18 mouse cellular contexts compared by ENCODE assay signal in genomic region chr8:12644341-12644740, GRCm38 (mm10). TPM values are rescaled to one million over a fixed set of nuclear protein-coding genes. Genes with fewer than 3 reads are reported as not detected.
DNase-seq lines count a peak whose midpoint lies in the region; ATAC-seq and TF ChIP-seq lines count a peak whose summit lies in the region.
"Had no signal": no experiment of that assay in that cellular context is flagged by ENCODE, and none has a peak within 500 bp of the region (broad histone marks: within the 10 kb centered on the region; RNA-seq: fewer than 3 reads in every experiment).

No protein-coding gene starts in this region.

- H3K4me1 ChIP-seq in midbrain, embryonic 13.5 days (replicated peaks) = no peaks in the 10 kb centered on the region
- no peaks in the 10 kb centered on the region for H3K4me1 ChIP-seq in midbrain, embryonic 15.5 days
- H3K4me1 ChIP-seq in liver, embryonic 12.5 days = peaks cover 30% of the 10 kb centered on the region
- no peaks in the 10 kb centered on the region; the same call in none of the 2 replicates for H3K4me1 ChIP-seq in liver, embryonic 16.5 days (ENCODE audit: control insufficient read depth, low read depth, low read length)
- no peaks in the 10 kb centered on the region for H3K4me1 ChIP-seq in kidney, embryonic 15.5 days
- H3K4me1 ChIP-seq: embryonic facial prominence, embryonic 13.5 days; forebrain, embryonic 12.5 days; hindbrain, embryonic 15.5 days had no signal

- peaks cover 66% of the 10 kb centered on the region for H3K36me3 ChIP-seq in midbrain, embryonic 13.5 days
- H3K36me3 ChIP-seq in midbrain, embryonic 15.5 days (replicated peaks) = peaks cover 24% of the 10 kb centered on the region
- H3K36me3 ChIP-seq in liver, embryonic 12.5 days = peaks cover 93% of the 10 kb centered on the region
- H3K36me3 ChIP-seq in liver, embryonic 16.5 days (ENCODE audit: control insufficient read depth, insufficient read depth) = peaks cover 28% of the 10 kb centered on the region
- H3K36me3 ChIP-seq in kidney, embryonic 15.5 days = peaks cover 74% of the 10 kb centered on the region

- H3K9me3 ChIP-seq in midbrain, embryonic 13.5 days = no peaks in the 10 kb centered on the region
- no peaks in the 10 kb centered on the region for H3K9me3 ChIP-seq in midbrain, embryonic 15.5 days
- H3K9me3 ChIP-seq in liver, embryonic 12.5 days (replicated peaks) = no peaks in the 10 kb centered on the region
- H3K9me3 ChIP-seq in liver, embryonic 16.5 days (replicated peaks; ENCODE audit: control insufficient read depth, low read length) = no peaks in the 10 kb centered on the region
- no peaks in the 10 kb centered on the region for H3K9me3 ChIP-seq in kidney, embryonic 15.5 days (replicated peaks)
- H3K9me3 ChIP-seq: embryonic facial prominence, embryonic 13.5 days; forebrain, embryonic 12.5 days; heart, embryonic 12.5 days; hindbrain, embryonic 15.5 days had no signal

- H3K4me3 ChIP-seq in midbrain, embryonic 13.5 days (replicated peaks) = no peak overlapping the region
- no peak overlapping the region for H3K4me3 ChIP-seq in midbrain, embryonic 15.5 days
- H3K4me3 ChIP-seq in liver, embryonic 12.5 days = no peak overlapping the region
- H3K4me3 ChIP-seq in liver, embryonic 16.5 days (ENCODE audit: low read depth, low read length) = no peak overlapping the region
- no peak overlapping the region for H3K4me3 ChIP-seq in layer of hippocampus, adult 2 months
- H3K4me3 ChIP-seq in kidney, embryonic 15.5 days (replicated peaks) = no peak overlapping the region
- H3K4me3 ChIP-seq: embryonic facial prominence, embryonic 13.5 days; forebrain, embryonic 12.5 days; heart, embryonic 12.5 days; hindbrain, embryonic 15.5 days had no signal

- 91% methylated on average over 8 of the region's 8 CpGs for WGBS in midbrain, embryonic 13.5 days
- 88% methylated on average over 8 of the region's 8 CpGs for WGBS in midbrain, embryonic 15.5 days
- WGBS in liver, embryonic 12.5 days (ENCODE audit: insufficient replicate concordance) = 30% methylated on average over 8 of the region's 8 CpGs
- 40% methylated on average over 8 of the region's 8 CpGs for WGBS in liver, embryonic 16.5 days (ENCODE audit: insufficient replicate concordance)
- WGBS in kidney, embryonic 15.5 days = 92% methylated on average over 8 of the region's 8 CpGs

- peak overlapping the region; percentile 58; the same call in 1 of the 2 replicates for H3K27ac ChIP-seq in midbrain, embryonic 13.5 days
- H3K27ac ChIP-seq in midbrain, embryonic 15.5 days = no peak overlapping the region
- H3K27ac ChIP-seq in liver, embryonic 12.5 days = peak overlapping the region; percentile 51
- H3K27ac ChIP-seq in liver, embryonic 16.5 days (ENCODE audit: low read length) = no peak overlapping the region
- H3K27ac ChIP-seq in layer of hippocampus, adult 2 months = no peak overlapping the region
- H3K27ac ChIP-seq in kidney, embryonic 15.5 days = no peak overlapping the region
- H3K27ac ChIP-seq: embryonic facial prominence, embryonic 13.5 days; forebrain, embryonic 12.5 days; hindbrain, embryonic 15.5 days had no signal

- H3K4me2 ChIP-seq in midbrain, embryonic 13.5 days (replicated peaks) = no peak overlapping the region
- no peak overlapping the region for H3K4me2 ChIP-seq in midbrain, embryonic 15.5 days
- H3K4me2 ChIP-seq in liver, embryonic 12.5 days = 0 out of 2 replicates have a peak overlapping the region, but pooled peaks have one; percentile 13
- H3K4me2 ChIP-seq in liver, embryonic 16.5 days (ENCODE audit: low read depth, low read length) = no peak overlapping the region
- H3K4me2 ChIP-seq in kidney, embryonic 15.5 days = no peak overlapping the region
- H3K4me2 ChIP-seq: embryonic facial prominence, embryonic 13.5 days; forebrain, embryonic 12.5 days; heart, embryonic 12.5 days; hindbrain, embryonic 15.5 days had no signal

- ATAC-seq in midbrain, embryonic 13.5 days = no peak
- ATAC-seq in midbrain, embryonic 15.5 days (replicated peaks) = no peak
- peak; percentile 82 for ATAC-seq in liver, embryonic 12.5 days
- ATAC-seq in liver, embryonic 16.5 days (ENCODE audit: low read depth) = peak; percentile 65
- no peak for ATAC-seq in kidney, embryonic 15.5 days (replicated peaks; ENCODE audit: low FRiP score)
- ATAC-seq: activated CD4-positive, CD25-positive, alpha-beta regulatory T cell, adult 4 months; Patski had no signal

- H3K27me3 ChIP-seq in midbrain, embryonic 13.5 days = no peaks in the 10 kb centered on the region
- H3K27me3 ChIP-seq in midbrain, embryonic 15.5 days (replicated peaks) = no peaks in the 10 kb centered on the region
- H3K27me3 ChIP-seq in liver, embryonic 12.5 days (replicated peaks) = no peaks in the 10 kb centered on the region
- H3K27me3 ChIP-seq in liver, embryonic 16.5 days (ENCODE audit: control insufficient read depth, insufficient read depth, low read depth, low read length) = no peaks in the 10 kb centered on the region
- H3K27me3 ChIP-seq in kidney, embryonic 15.5 days = no peaks in the 10 kb centered on the region
- H3K27me3 ChIP-seq: embryonic facial prominence, embryonic 13.5 days; forebrain, embryonic 12.5 days; heart, embryonic 12.5 days; hindbrain, embryonic 15.5 days; Patski had no signal

- no peak for TF ChIP-seq CTCF in layer of hippocampus, adult 2 months (conservative IDR thresholded peaks at IDR 0.05)

- H3K9ac ChIP-seq in midbrain, embryonic 13.5 days (replicated peaks) = peak overlapping the region; percentile 14; the same call in 1 of the 2 replicates
- no peak overlapping the region for H3K9ac ChIP-seq in midbrain, embryonic 15.5 days
- no peak overlapping the region for H3K9ac ChIP-seq in liver, embryonic 12.5 days
- no peak overlapping the region for H3K9ac ChIP-seq in liver, embryonic 16.5 days (ENCODE audit: low read depth, low read length)
- H3K9ac ChIP-seq in kidney, embryonic 15.5 days = no peak overlapping the region
- H3K9ac ChIP-seq: embryonic facial prominence, embryonic 13.5 days; forebrain, embryonic 12.5 days; heart, embryonic 12.5 days; hindbrain, embryonic 15.5 days had no signal

- DNase-seq in gastrocnemius, adult 8-10 months (ENCODE audit: low spot score in 2 of 2) = no peak
- no peak for DNase-seq in layer of hippocampus, adult 2 months (ENCODE audit: low spot score in 2 of 2)
- DNase-seq: adrenal gland, postnatal 14 days; cerebellum, adult 18-20 months; cerebellum, adult 9-11 months; cerebellum, postnatal 36 days; gastrocnemius, postnatal 14 days had no signal

RNA-seq across cellular contexts. Expression of gene Tubgcp3, which starts 27.7 kb away (rescaled TPM):
- polyA plus RNA-seq in midbrain, embryonic 13.5 days (2015; fragmentation: Nextera tagmentation; extraction: Ambion mirVana) = 43.2 and 46.0 TPM in 2 replicates
- 40.8 and 42.2 TPM in 2 replicates for polyA plus RNA-seq in midbrain, embryonic 15.5 days (2015; fragmentation: Nextera tagmentation; extraction: Ambion mirVana)
- polyA plus RNA-seq in liver, embryonic 12.5 days (2016; fragmentation: Nextera tagmentation; extraction: Ambion mirVana) = 38.7 TPM in 2 replicates
- 21.0 and 22.5 TPM in 2 replicates for polyA plus RNA-seq in liver, embryonic 16.5 days (2015; fragmentation: Nextera tagmentation; extraction: Ambion mirVana)
- total RNA-seq in gastrocnemius, adult 8-10 months (2022) = 1 to 10 TPM; 7.5 to 8.5 (median 7.9) TPM
- total RNA-seq in layer of hippocampus, adult 2 months (2021) = 10 to 100 TPM; 35.7 to 37.4 TPM
- polyA plus RNA-seq in kidney, embryonic 15.5 days (2015; fragmentation: Nextera tagmentation; extraction: Ambion mirVana) = 44.6 and 48.0 TPM in 2 replicates

Comparison
In these comparisons a context has a peak if more than half of its experiments do, and no peak if none do; other contexts are left out.
1. H3K27ac ChIP-seq: peak in midbrain, embryonic 13.5 days (single experiment) and liver, embryonic 12.5 days (single experiment); none in midbrain, embryonic 15.5 days (single experiment), liver, embryonic 16.5 days (single experiment), layer of hippocampus, adult 2 months (single experiment) and kidney, embryonic 15.5 days (single experiment).
2. ATAC-seq: peak in liver, embryonic 12.5 days (single experiment) and liver, embryonic 16.5 days (single experiment); none in midbrain, embryonic 13.5 days (single experiment), midbrain, embryonic 15.5 days (single experiment) and kidney, embryonic 15.5 days (single experiment).